Mouse (Mus musculus) gastrocnemius, adult 2 months (tissue): Measurements from ENCODE around the gene Nptx1. TPM values are rescaled to one million over a fixed set of nuclear protein-coding genes. Genes with fewer than 3 reads are reported as not detected.

ENCODE experiments used
- DNase-seq: peaks from one replicate; pipeline ENCODE4 v3.0.0; 2022
- H3K27ac ChIP-seq: fragments of 200-600 bp; 2 replicates; pipeline ENCODE4 v1.8.1; 2022; ENCODE audit warnings: mild to moderate bottlenecking
- H3K4me3 ChIP-seq: fragments of 200-600 bp; 2 replicates; pipeline ENCODE4 v1.8.1; 2022; ENCODE audit warnings: mild to moderate bottlenecking, moderate library complexity
- CTCF ChIP-seq: fragments of 200-600 bp; IDR thresholded peaks from 2 replicates; pipeline ENCODE4 v1.8.1; 2022; ENCODE audit warnings: antibody characterized with exemption, mild to moderate bottlenecking, moderate library complexity
- intact Hi-C: fragments of 180-260 bp; cut with DNase I; formaldehyde crosslinking; loops from one replicate; pipeline ENCODE4 v1.15.1; 2025
- total RNA-seq, 2 experiments: library from RNA; stranded (reverse); gene quantifications; 2 replicates each; pipeline ENCODE4 v1.2.3; 2021

Nptx1 gene
- total RNA-seq, 2 experiments from 2014 or later = not detected

GRCm38 (mm10) chr11:119532460-119532859, 15.1 kb downstream of the Nptx1 start:
- no peak for DNase-seq
- intact Hi-C loops = no loop called here
- no peak for TF ChIP-seq CTCF
- Histone ChIP-seq H3K4me3 (no peak overlapping the region), H3K27ac (no peak overlapping the region)

- TF ChIP-seq CTCF = no peak
- intact Hi-C loops = no loop called here
- Histone ChIP-seq H3K27ac (no peak overlapping the region), H3K4me3 (no peak overlapping the region)
- no peak for DNase-seq
Observed at GRCm38 (mm10) chr11:119528930-119529329, 18.6 kb downstream of the Nptx1 start.

DNA sequence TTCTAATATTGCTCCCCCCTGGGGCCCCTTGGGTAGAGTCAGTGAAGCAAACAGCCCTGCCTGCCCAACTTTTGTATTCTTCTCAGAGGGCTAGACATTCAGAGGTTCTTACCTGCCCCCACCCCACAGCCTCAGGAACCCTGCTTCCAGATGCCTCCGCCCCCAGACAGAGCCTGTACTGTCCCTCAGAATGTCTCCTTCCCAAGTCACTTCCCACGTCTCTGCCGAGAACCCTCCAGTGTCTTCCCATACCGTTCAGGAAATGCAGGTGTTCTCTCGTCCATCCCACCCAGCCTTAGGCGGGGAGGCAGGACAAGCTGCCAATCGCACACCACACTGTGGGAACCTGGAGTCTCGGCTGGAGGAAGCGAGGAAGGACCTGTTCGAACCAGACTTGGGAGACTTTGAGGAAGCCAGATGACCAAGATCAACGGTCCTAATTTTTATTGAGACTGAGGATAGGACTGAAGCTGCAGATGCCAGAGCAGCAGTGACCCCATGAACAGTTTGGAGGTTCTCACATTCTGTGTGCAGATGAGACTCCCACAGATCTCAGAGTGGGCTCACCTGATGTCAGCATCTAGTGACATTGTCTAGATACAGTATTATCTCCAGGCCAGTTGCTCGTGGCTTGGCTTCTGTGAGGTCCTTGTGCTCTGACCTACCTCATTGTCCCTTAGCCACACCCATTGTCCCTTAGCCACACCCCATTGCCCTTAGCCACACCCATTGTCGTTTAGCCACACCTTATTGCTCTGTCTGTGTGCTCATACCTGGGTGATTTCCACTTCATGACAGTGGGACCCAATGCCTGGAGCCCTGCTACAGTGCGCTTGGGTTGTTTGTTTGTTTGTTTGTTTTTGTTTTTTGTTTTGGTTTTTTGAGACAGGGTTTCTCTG, 21.2 kb downstream of the Nptx1 start:
- TF ChIP-seq CTCF = no peak
- intact Hi-C loops = no loop called here
- H3K27ac ChIP-seq = no peak overlapping the region
- no peak for DNase-seq
- H3K4me3 ChIP-seq = no peak overlapping the region

GRCm38 (mm10) chr11:119524545-119524949, 23.0 kb downstream of the Nptx1 start:
- DNase-seq = peak; percentile 89
- intact Hi-C loops = no loop called here
- no peak for TF ChIP-seq CTCF
- Histone ChIP-seq H3K27ac (peak overlapping the region; percentile 53; the same call in 1 of the 2 replicates), H3K4me3 (peak overlapping the region; percentile 79)

- intact Hi-C loops = no loop called here
Observed at GRCm38 (mm10) chr11:119523392-119523791, 24.2 kb downstream of the Nptx1 start.

DNA sequence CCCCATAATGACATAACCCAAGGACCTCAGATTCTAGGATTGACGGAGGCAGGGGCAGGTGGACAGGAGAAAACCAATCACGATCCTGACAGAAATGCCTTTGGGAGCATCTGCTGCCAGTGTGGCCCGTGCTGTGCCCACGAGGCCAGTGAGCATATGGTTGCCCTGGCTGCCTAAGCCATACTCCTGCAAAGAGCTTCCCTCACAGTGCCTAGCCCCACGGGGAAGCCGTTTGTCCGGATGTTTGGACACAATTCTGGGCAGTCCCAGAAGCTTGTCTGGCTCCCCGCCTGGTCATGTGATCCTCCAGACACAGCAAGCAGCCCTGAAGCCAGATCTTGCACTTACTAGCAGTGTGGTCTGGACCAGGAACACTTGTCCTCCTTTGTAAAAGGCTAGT, 24.8 kb downstream of the Nptx1 start:
- DNase-seq = peak; percentile 44
- no peak overlapping the region for H3K27ac ChIP-seq
- intact Hi-C loops = no loop called here
- no peak overlapping the region for H3K4me3 ChIP-seq
- no peak for TF ChIP-seq CTCF

More at GRCm38 (mm10) chr11:119523392-119523791, 24.2 kb downstream of the Nptx1 start:
- TF ChIP-seq CTCF = no peak
- Histone ChIP-seq H3K27ac (no peak overlapping the region), H3K4me3 (no peak overlapping the region)
- no peak for DNase-seq

GRCm38 (mm10) chr11:119521920-119522710, 25.4 kb downstream of the Nptx1 start:
- H3K27ac ChIP-seq = no peak overlapping the region

GRCm38 (mm10) chr11:119520713-119521063, 26.9 kb downstream of the Nptx1 start:
- TF ChIP-seq CTCF = no peak
- Histone ChIP-seq H3K27ac (no peak overlapping the region), H3K4me3 (no peak overlapping the region)
- DNase-seq = no peak
- intact Hi-C loops = no loop called here

More at GRCm38 (mm10) chr11:119521920-119522710, 25.4 kb downstream of the Nptx1 start:
- H3K4me3 ChIP-seq = no peak overlapping the region
- DNase-seq = no peak
- TF ChIP-seq CTCF = no peak
- intact Hi-C loops = no loop called here

- H3K4me3 ChIP-seq = no peak overlapping the region
- DNase-seq = no peak
- intact Hi-C loops = no loop called here
- no peak for TF ChIP-seq CTCF
- H3K27ac ChIP-seq = no peak overlapping the region
Observed at GRCm38 (mm10) chr11:119520005-119520712, 27.4 kb downstream of the Nptx1 start.

GRCm38 (mm10) chr11:119519387-119519786, 28.2 kb downstream of the Nptx1 start:
- intact Hi-C loops = no loop called here
- no peak for DNase-seq
- no peak for TF ChIP-seq CTCF
- Histone ChIP-seq H3K27ac (no peak overlapping the region), H3K4me3 (no peak overlapping the region)

GRCm38 (mm10) chr11:119516677-119517361, 30.7 kb downstream of the Nptx1 start:
- Histone ChIP-seq H3K27ac (no peak overlapping the region), H3K4me3 (no peak overlapping the region)
- TF ChIP-seq CTCF = no peak
- intact Hi-C loops = no loop called here
- no peak for DNase-seq
